Mouse (Mus musculus): ENCODE measurements around the gene Zfp507.

DNA sequence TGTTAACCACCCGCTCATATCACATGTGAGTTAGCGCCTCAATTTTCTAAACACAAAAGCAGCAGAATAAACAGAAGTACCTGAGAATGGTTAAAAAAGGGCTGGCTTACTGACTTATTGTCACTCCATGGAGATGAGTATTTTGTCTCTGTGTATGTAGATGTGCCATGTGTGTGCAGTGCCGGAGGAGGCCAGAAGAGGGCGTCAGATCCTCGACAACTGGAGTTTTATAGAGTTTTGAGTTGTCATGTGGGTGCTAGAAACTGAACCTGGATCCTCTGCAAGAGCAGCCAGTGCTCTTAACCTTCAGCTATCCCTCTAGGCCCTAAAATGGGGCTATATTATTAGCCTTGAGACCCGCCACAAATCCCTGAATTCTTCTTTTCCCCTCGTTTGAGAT lies 27.3 kb upstream of the Zfp507 start:
- TF ChIP-seq CTCF (IDR thresholded peaks at IDR 0.05; ENCODE audit: low read depth) (no peak), EP300 (IDR thresholded peaks at IDR 0.05; ENCODE audit: low read depth) (no peak)

Data from liver, postnatal 0 days (tissue).